Mouse (Mus musculus) CD4-positive, CD25-positive, alpha-beta regulatory T cell, adult 2 months (primary cell): Measurements from ENCODE around the gene Rnf216.

Experiments used
- DNase-seq: peaks from one replicate; pipeline ENCODE4 v3.0.0-alpha.2; 2012; ENCODE audit warnings: low read depth, low spot score

Gene Rnf216

GRCm38 (mm10) chr5:143101626-143102025 lies 11.2 kb downstream of the Rnf216 start:
- DNase-seq = no peak

- no peak for DNase-seq
Measured at GRCm38 (mm10) chr5:143095256-143095655, 17.5 kb downstream of the Rnf216 start.

GRCm38 (mm10) chr5:143092891-143093290 lies 19.9 kb downstream of the Rnf216 start:
- DNase-seq = no peak

GRCm38 (mm10) chr5:143084898-143085297 lies 27.9 kb downstream of the Rnf216 start:
- peak; percentile 48 for DNase-seq

- DNase-seq = no peak
Measured at GRCm38 (mm10) chr5:143079806-143080205, 33.0 kb downstream of the Rnf216 start.

- DNase-seq = no peak
Measured at GRCm38 (mm10) chr5:143076603-143077143, 36.1 kb downstream of the Rnf216 start.

- DNase-seq = no peak
Measured at GRCm38 (mm10) chr5:143075987-143076386, 36.8 kb downstream of the Rnf216 start.

GRCm38 (mm10) chr5:143069048-143069447 lies 43.7 kb downstream of the Rnf216 start:
- DNase-seq = no peak

GRCm38 (mm10) chr5:143068382-143068781 lies 44.4 kb downstream of the Rnf216 start:
- no peak for DNase-seq

- DNase-seq = peak; percentile 80
Measured at GRCm38 (mm10) chr5:143066551-143066958, 46.2 kb downstream of the Rnf216 start.

GRCm38 (mm10) chr5:143066096-143066495 lies 46.7 kb downstream of the Rnf216 start:
- no peak for DNase-seq

GRCm38 (mm10) chr5:143065230-143065629 lies 47.6 kb downstream of the Rnf216 start:
- no peak for DNase-seq

GRCm38 (mm10) chr5:143062251-143062650 lies 50.5 kb downstream of the Rnf216 start:
- no peak for DNase-seq

- no peak for DNase-seq
Measured at GRCm38 (mm10) chr5:143061511-143061910, 51.3 kb downstream of the Rnf216 start.

- no peak for DNase-seq
Measured at GRCm38 (mm10) chr5:143060774-143061385, 51.9 kb downstream of the Rnf216 start.

- no peak for DNase-seq
Measured at GRCm38 (mm10) chr5:143059958-143060357, 52.8 kb downstream of the Rnf216 start.

- DNase-seq = no peak
Measured at GRCm38 (mm10) chr5:143059182-143059581, 53.6 kb downstream of the Rnf216 start.

- DNase-seq = no peak
Measured at GRCm38 (mm10) chr5:143058675-143059074, 54.1 kb downstream of the Rnf216 start.

GRCm38 (mm10) chr5:143058208-143058607 lies 54.6 kb downstream of the Rnf216 start:
- DNase-seq = no peak

GRCm38 (mm10) chr5:143057753-143058152 lies 55.0 kb downstream of the Rnf216 start:
- no peak for DNase-seq

GRCm38 (mm10) chr5:143056191-143056880 lies 56.5 kb downstream of the Rnf216 start:
- DNase-seq = no peak

- no peak for DNase-seq
Measured at GRCm38 (mm10) chr5:143055501-143056125, 57.2 kb downstream of the Rnf216 start.

GRCm38 (mm10) chr5:143054703-143055102 lies 58.1 kb downstream of the Rnf216 start:
- DNase-seq = no peak
